Mouse (Mus musculus): ENCODE measurements around the gene Mrtfa. TPM values are rescaled to one million over a fixed set of nuclear protein-coding genes. Genes with fewer than 3 reads are reported as not detected.

Gene Mrtfa
- total RNA-seq, 2 experiments from 2014 or later: 43.7 to 47.8 TPM

- intact Hi-C loops (cut with DNase I): no loop called here
- no peak for DNase-seq (ENCODE audit: extremely low spot score in 1 of 2, low spot score in 2 of 2)
Measured at GRCm38 (mm10) chr15:80988331-80988730, 202.2 kb downstream of the Mrtfa start.

- intact Hi-C loops (cut with DNase I): no loop called here
- DNase-seq (ENCODE audit: extremely low spot score in 1 of 2, low spot score in 2 of 2): no peak
Measured at GRCm38 (mm10) chr15:80983264-80983663, 207.3 kb downstream of the Mrtfa start.

GRCm38 (mm10) chr15:80981176-80981575 is 209.4 kb downstream of the Mrtfa start:
- DNase-seq (ENCODE audit: extremely low spot score in 1 of 2, low spot score in 2 of 2): no peak
- intact Hi-C loops (cut with DNase I): no loop called here

GRCm38 (mm10) chr15:80979611-80980010 is 210.9 kb downstream of the Mrtfa start:
- no peak for DNase-seq (ENCODE audit: extremely low spot score in 1 of 2, low spot score in 2 of 2)
- intact Hi-C loops (cut with DNase I): no loop called here

- intact Hi-C loops (cut with DNase I): no loop called here
- DNase-seq (ENCODE audit: extremely low spot score in 1 of 2, low spot score in 2 of 2): peak; percentile 74 to 90
Measured at GRCm38 (mm10) chr15:80977620-80978334, 212.8 kb downstream of the Mrtfa start, which contains the start of gene Sgsm3. Sgsm3 (plus strand) TSS chr15:80977765.

GRCm38 (mm10) chr15:80975666-80976065 is 214.9 kb downstream of the Mrtfa start:
- DNase-seq (ENCODE audit: extremely low spot score in 1 of 2, low spot score in 2 of 2): no peak
- intact Hi-C loops (cut with DNase I): no loop called here

- intact Hi-C loops (cut with DNase I): no loop called here
- no peak for DNase-seq (ENCODE audit: extremely low spot score in 1 of 2, low spot score in 2 of 2)
Measured at GRCm38 (mm10) chr15:80974311-80974710, 216.2 kb downstream of the Mrtfa start.

- intact Hi-C loops (cut with DNase I): no loop called here
- no peak for DNase-seq (ENCODE audit: extremely low spot score in 1 of 2, low spot score in 2 of 2)
Measured at GRCm38 (mm10) chr15:80969371-80969770, 221.2 kb downstream of the Mrtfa start.

Other genes with a start within 250 kb of the Mrtfa start
- gene Adsl, start 242.3 kb downstream of the Mrtfa start, total RNA-seq (2021): 10 to 100 TPM; 29.3 to 33.0 TPM
- 10 to 100 TPM; 79.1 to 80.8 TPM for gene Sgsm3, start 213.0 kb downstream of the Mrtfa start, total RNA-seq (2021)
- 10 to 100 TPM; 12.9 to 16.9 TPM for gene Mchr1, start 44.7 kb upstream of the Mrtfa start, total RNA-seq (2021)
- 10 to 100 TPM; 53.9 to 62.1 TPM for gene Slc25a17, start 170.1 kb upstream of the Mrtfa start, total RNA-seq (2021)
- 100 to 1,000 TPM; 174 to 179 TPM for gene St13, start 209.3 kb upstream of the Mrtfa start, total RNA-seq (2021)
- 10 to 100 TPM; 10.1 to 11.6 TPM for gene Xpnpep3, start 209.4 kb upstream of the Mrtfa start, total RNA-seq (2021)
- not detected for gene Dnajb7, start 217.5 kb upstream of the Mrtfa start, total RNA-seq (2021)

All from left cerebral cortex, postnatal 10 days (tissue).